ENCODE assay signal across 8 mouse cellular contexts in the genomic region with DNA sequence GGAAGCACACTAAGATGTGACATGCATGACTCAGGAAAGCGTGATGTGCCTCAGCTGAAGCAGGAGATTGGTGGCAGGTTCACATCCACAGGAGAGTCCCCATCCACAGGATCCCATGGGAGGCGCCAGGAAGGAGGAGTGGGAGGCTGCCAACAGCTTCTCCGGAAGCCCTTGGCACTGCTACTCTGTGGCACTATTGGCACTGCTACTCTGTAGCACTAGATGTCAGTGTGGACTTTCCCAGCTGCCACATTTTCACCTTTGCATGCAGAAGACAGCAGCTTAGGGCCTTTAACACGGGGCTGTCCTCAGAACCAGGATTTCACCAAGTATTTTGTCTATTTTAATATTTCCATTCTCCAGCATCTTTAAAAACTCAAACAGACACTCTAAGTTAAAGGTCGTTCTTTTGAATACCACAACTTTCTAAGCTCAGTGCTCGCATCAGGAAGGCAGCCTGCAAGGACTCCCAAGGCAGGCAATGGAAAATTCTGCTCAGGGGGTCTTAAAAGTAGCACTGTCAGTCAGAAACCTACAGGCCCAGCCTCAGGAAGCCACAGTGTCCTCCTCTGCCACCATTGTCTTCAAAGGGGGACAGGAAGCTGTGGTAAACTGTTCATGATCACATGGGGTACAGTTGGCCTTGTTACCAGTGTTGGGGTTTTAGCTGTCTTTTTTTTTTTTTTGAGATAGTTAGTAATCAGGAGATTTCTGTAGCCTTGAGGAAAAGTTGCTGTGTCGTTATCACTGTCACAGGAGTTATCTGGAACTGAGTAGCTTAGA. TPM values are rescaled to one million over a fixed set of nuclear protein-coding genes. Genes with fewer than 3 reads are reported as not detected.
A peak's percentile ranks its signal among the peaks of the same experiment; 100 is the strongest.
DNase-seq lines count a peak whose midpoint lies in the region; ATAC-seq and TF ChIP-seq lines count a peak whose summit lies in the region.

No protein-coding gene starts in this region.

- H3K27me3 ChIP-seq in liver, adult 2 months (ENCODE audit: control insufficient read depth, insufficient read depth, low read length) = no peaks in the 10 kb centered on the region
- H3K27me3 ChIP-seq in liver, postnatal 0 days (ENCODE audit: insufficient read depth, low read length) = no peaks in the 10 kb centered on the region
- H3K27me3 ChIP-seq in splenic B cell, adult 2 months (ENCODE audit: control insufficient read depth, insufficient read depth, low read length, poor library complexity, severe bottlenecking) = no peaks in the 10 kb centered on the region

- no peak for TF ChIP-seq POLR2A in liver, adult 2 months (IDR thresholded peaks at IDR 0.05; ENCODE audit: extremely low read depth, insufficient read depth, low read length)

- WGBS in liver, adult 2 months = 44% methylated on average over 7 of the region's 7 CpGs
- 51% methylated on average over 7 of the region's 7 CpGs for WGBS in liver, postnatal 0 days (ENCODE audit: insufficient replicate concordance)

- H3K9me3 ChIP-seq in liver, postnatal 0 days (ENCODE audit: low read length) = no peaks in the 10 kb centered on the region

- no peak overlapping the region for H3K4me3 ChIP-seq in liver, adult 2 months (ENCODE audit: insufficient read depth, low read depth, low read length)
- H3K4me3 ChIP-seq in liver, postnatal 0 days (ENCODE audit: low read depth, low read length) = no peak overlapping the region

- peak; percentile 64 for TF ChIP-seq CTCF in liver, adult 2 months (IDR thresholded peaks at IDR 0.05; ENCODE audit: low read depth, low read length)
- TF ChIP-seq CTCF in liver, postnatal 0 days (IDR thresholded peaks at IDR 0.05; ENCODE audit: low read depth) = peak; percentile 57

- H3K9ac ChIP-seq in liver, adult 2 months (ENCODE audit: low read depth, low read length) = no peak overlapping the region
- H3K9ac ChIP-seq in liver, postnatal 0 days (replicated peaks) = no peak overlapping the region

- no peak for TF ChIP-seq EP300 in liver, postnatal 0 days (IDR thresholded peaks at IDR 0.05; ENCODE audit: low read depth)

- H3K79me2 ChIP-seq in liver, adult 2 months (ENCODE audit: control insufficient read depth, insufficient read depth, low read length) = no peaks in the 10 kb centered on the region

- peaks cover 11% of the 10 kb centered on the region for H3K4me1 ChIP-seq in liver, adult 2 months (ENCODE audit: control insufficient read depth, insufficient read depth, low read length)
- peaks cover 3% of the 10 kb centered on the region for H3K4me1 ChIP-seq in liver, postnatal 0 days (ENCODE audit: insufficient read depth)

- peak; percentile 91 for ATAC-seq in inflammation-experienced regulatory T-cells, adult 6 months
- ATAC-seq in liver, postnatal 0 days = no peak
- ATAC-seq in monocyte, adult 5-6 weeks (replicated peaks; ENCODE audit: insufficient number of reproducible peaks, low FRiP score, low TSS enrichment, poor library complexity, severe bottlenecking) = no peak

- H3K4me2 ChIP-seq in liver, postnatal 0 days (ENCODE audit: low read depth, low read length) = no peak overlapping the region

- H3K27ac ChIP-seq in liver, adult 2 months (replicated peaks; ENCODE audit: insufficient read depth, low read depth, low read length) = peak overlapping the region; percentile 38
- H3K27ac ChIP-seq in liver, postnatal 0 days (ENCODE audit: low read depth) = no peak overlapping the region

- no peaks in the 10 kb centered on the region for H3K36me3 ChIP-seq in liver, adult 2 months (ENCODE audit: control insufficient read depth, insufficient read depth, low read length)
- no peaks in the 10 kb centered on the region for H3K36me3 ChIP-seq in liver, postnatal 0 days (replicated peaks; ENCODE audit: insufficient read depth, low read length)
- H3K36me3 ChIP-seq in splenic B cell, adult 2 months (ENCODE audit: control insufficient read depth, insufficient read depth, low read length, poor library complexity, severe bottlenecking) = no peaks in the 10 kb centered on the region

- DNase-seq in liver, adult 2 months (ENCODE audit: extremely low read depth, low read depth, low spot score) = peak; percentile 60
- DNase-seq in liver (no peak), NIH3T3 (ENCODE audit: low read depth) (peak; percentile 44)
- peak; percentile 77 for DNase-seq in cerebellum, adult 9-10 months
- no peak for DNase-seq in liver, postnatal 0 days
- DNase-seq in splenic B cell, adult 2 months (ENCODE audit: low read depth, low spot score) = peak; percentile 65

RNA-seq across cellular contexts. Expression of gene Znrf2, which starts 7.0 kb away (rescaled TPM):
- 27.8 and 28.1 TPM in 2 replicates for total RNA-seq in liver, adult 2 months (2014; rRNA removed)
- polyA plus RNA-seq in liver, adult 2 months (2012; rRNA removed) = 15.8 and 16.2 TPM in 2 replicates
- polyA plus RNA-seq in inflammation-experienced regulatory T-cells, adult 6 months (2017; shearing (Covaris generic)) = 10 to 100 TPM; 22.3 to 28.7 (median 23.7) TPM
- polyA plus RNA-seq in liver, postnatal 0 days (2015; fragmentation: Nextera tagmentation; extraction: Ambion mirVana) = 4.4 and 4.9 TPM in 2 replicates
- total RNA-seq in monocyte, adult 5-6 weeks (2017) = 73.5 to 140 TPM (median 84.1 TPM) in 3 replicates

Comparison
In these comparisons a context has a peak if more than half of its experiments do, and no peak if none do; other contexts are left out.
1. DNase-seq: peak in liver, adult 2 months (single experiment), NIH3T3 (single experiment), cerebellum, adult 9-10 months (single experiment) and splenic B cell, adult 2 months (single experiment); none in liver (single experiment) and liver, postnatal 0 days (single experiment).